Mouse (Mus musculus): ENCODE results near the gene Ust.

DNA sequence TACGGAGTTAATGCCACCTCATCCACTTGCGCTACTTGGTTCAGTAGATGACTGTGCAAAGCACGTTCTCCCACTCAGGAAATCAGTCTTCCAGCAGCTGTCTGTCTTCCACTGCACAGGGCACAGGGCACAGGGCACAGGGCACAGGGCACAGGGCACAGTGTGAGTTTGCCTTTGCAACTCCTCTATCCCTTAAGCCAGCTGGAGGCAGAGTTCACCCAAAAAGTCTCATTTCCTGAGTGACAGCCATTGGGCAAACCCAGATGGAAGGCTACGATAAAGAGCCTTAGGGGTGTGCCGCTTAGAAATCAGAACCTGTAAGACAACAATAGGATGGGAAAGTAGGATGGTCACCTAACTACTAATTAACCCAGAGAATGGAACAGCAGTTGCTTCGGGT is 322.9 kb downstream of the Ust start:
- TF ChIP-seq POLR2A (IDR thresholded peaks at IDR 0.05; ENCODE audit: low read depth, low read length) (no peak), POLR2AphosphoS2 (IDR thresholded peaks at IDR 0.05; ENCODE audit: low read depth, low read length) (no peak)

All from CH12.LX (cell line).